Mouse (Mus musculus): ENCODE measurements around the gene Fkbp6.

- no peak for TF ChIP-seq FLI1 (IDR thresholded peaks at IDR 0.05; ENCODE audit: low read length)
- no peak for TF ChIP-seq GATA1 (IDR thresholded peaks at IDR 0.05; ENCODE audit: borderline replicate concordance, low read length)
Observed at GRCm38 (mm10) chr5:135306321-135306965, 43.4 kb downstream of the Fkbp6 start.
